Mouse (Mus musculus): ENCODE data around the gene Setd6. TPM values are rescaled to one million over a fixed set of nuclear protein-coding genes. Genes with fewer than 3 reads are reported as not detected.

Setd6 gene
- polyA plus RNA-seq, 1 experiment from 2014 or later: 19.9 TPM

GRCm38 (mm10) chr8:95700282-95700681 lies 15.4 kb upstream of the Setd6 start:
- WGBS: 63% methylated on average over 9 of the region's 9 CpGs
- DNase-seq (peak; percentile 21), ATAC-seq (ENCODE audit: insufficient read depth) (no peak)
- Histone ChIP-seq H3K4me1 (ENCODE audit: insufficient read depth) (no peaks in the 10 kb centered on the region), H3K27ac (ENCODE audit: low read depth) (no peak overlapping the region), H3K9me3 (ENCODE audit: low read depth, low read length) (no peaks in the 10 kb centered on the region), H3K27me3 (ENCODE audit: insufficient read depth, low read length) (peaks cover 7% of the 10 kb centered on the region), H3K36me3 (ENCODE audit: insufficient read depth) (no peaks in the 10 kb centered on the region), H3K4me3 (ENCODE audit: low read depth, low read length) (no peak overlapping the region), H3K9ac (no peak overlapping the region), H3K4me2 (no peak overlapping the region)
- TF ChIP-seq CTCF (IDR thresholded peaks at IDR 0.05; ENCODE audit: low read depth): no peak

DNA sequence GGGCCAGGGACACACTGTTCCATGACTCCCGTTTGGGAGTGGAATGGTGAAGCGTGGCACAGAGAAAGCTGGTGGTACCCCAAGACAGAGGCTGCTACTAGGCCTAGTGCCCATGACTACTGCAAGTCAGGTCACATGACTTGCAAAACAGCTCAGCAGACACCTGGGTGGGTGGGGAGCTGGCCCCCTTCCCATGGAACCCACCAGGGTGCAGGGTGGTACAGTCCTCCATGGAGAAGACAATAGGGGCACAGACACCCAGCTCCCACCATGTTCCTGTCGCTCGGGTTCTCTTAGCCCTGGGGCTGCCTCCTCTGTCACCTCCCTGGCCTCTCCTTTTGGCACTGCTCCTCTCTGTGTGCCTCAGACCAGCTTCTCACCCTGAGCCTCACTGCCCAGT lies 13.9 kb upstream of the Setd6 start:
- ATAC-seq (ENCODE audit: insufficient read depth) (no peak), DNase-seq (no peak)
- Histone ChIP-seq H3K4me2 (no peak overlapping the region; the same call in 1 of the 2 replicates), H3K27ac (ENCODE audit: low read depth) (no peak overlapping the region), H3K4me1 (ENCODE audit: insufficient read depth) (no peaks in the 10 kb centered on the region), H3K4me3 (ENCODE audit: low read depth, low read length) (no peak overlapping the region), H3K36me3 (ENCODE audit: insufficient read depth) (no peaks in the 10 kb centered on the region), H3K9me3 (ENCODE audit: low read depth, low read length) (no peaks in the 10 kb centered on the region), H3K27me3 (ENCODE audit: insufficient read depth, low read length) (peaks cover 4% of the 10 kb centered on the region; the same call in 1 of the 2 replicates), H3K9ac (no peak overlapping the region)
- no peak for TF ChIP-seq CTCF (IDR thresholded peaks at IDR 0.05; ENCODE audit: low read depth)
- 67% methylated on average over 4 of the region's 4 CpGs for WGBS

DNA sequence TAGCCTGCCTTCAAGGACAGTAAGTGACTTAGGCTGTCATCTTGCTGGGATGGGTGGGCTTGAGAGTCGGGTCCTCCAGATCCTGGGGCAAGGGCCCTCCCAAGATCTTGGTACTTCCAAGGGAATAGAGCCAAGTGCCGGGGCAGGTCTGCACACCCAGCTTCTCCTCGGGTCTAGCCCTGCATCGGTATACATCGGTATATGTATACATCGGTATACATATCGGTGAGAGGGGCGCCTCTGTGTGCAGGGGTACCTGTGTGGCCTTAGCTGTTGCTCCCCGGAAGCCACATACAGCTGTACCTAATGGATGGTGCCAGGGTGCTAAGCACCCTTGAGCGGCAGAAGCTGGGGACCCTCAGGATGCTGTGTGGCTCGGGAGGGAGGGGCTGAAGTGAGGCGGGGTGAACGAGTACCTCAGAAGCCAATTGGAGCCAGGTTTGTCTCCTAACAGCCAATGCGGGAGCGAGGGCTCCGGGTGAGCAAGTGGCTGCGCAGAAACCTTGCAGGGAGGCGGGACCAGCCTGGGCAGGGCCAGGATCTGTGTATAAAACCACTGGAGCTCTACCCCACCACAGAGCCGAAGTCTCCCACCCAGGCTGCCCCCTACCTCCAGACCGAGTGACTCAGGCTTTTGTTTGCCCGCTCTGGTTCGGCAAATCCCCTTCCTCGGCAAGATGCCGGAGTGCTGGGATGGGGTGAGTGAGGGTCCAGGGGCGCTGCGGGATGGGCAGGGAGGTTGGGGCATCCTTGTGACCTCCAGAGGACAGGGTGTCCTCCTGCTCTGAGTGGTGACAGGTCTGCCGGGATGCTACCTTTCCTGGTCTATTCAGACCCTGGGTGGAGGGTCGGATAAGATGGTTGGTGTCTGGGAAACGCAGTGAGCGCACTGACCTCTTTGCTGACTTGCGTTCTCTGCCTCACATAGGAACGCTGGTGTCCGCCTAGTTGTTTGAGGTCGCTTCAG lies 12.9 kb upstream of the Setd6 start:
- no peaks in the 10 kb centered on the region; the same call in 1 of the 2 replicates for H3K27me3 ChIP-seq (ENCODE audit: insufficient read depth, low read length)
- ATAC-seq (ENCODE audit: insufficient read depth) (peak; percentile 95), DNase-seq (peak; percentile 93)
- peak overlapping the region; percentile 52 for H3K4me3 ChIP-seq (ENCODE audit: low read depth, low read length)
- no peaks in the 10 kb centered on the region for H3K36me3 ChIP-seq (ENCODE audit: insufficient read depth)
- H3K27ac ChIP-seq (ENCODE audit: low read depth): no peak overlapping the region
- peak overlapping the region; percentile 51 for H3K9ac ChIP-seq
- H3K9me3 ChIP-seq (ENCODE audit: low read depth, low read length): no peaks in the 10 kb centered on the region
- 2% methylated on average over 34 of the region's 34 CpGs for WGBS
- H3K4me1 ChIP-seq (ENCODE audit: insufficient read depth): no peaks in the 10 kb centered on the region
- H3K4me2 ChIP-seq: peak overlapping the region; percentile 97
- TF ChIP-seq CTCF (IDR thresholded peaks at IDR 0.05; ENCODE audit: low read depth): no peak

DNA sequence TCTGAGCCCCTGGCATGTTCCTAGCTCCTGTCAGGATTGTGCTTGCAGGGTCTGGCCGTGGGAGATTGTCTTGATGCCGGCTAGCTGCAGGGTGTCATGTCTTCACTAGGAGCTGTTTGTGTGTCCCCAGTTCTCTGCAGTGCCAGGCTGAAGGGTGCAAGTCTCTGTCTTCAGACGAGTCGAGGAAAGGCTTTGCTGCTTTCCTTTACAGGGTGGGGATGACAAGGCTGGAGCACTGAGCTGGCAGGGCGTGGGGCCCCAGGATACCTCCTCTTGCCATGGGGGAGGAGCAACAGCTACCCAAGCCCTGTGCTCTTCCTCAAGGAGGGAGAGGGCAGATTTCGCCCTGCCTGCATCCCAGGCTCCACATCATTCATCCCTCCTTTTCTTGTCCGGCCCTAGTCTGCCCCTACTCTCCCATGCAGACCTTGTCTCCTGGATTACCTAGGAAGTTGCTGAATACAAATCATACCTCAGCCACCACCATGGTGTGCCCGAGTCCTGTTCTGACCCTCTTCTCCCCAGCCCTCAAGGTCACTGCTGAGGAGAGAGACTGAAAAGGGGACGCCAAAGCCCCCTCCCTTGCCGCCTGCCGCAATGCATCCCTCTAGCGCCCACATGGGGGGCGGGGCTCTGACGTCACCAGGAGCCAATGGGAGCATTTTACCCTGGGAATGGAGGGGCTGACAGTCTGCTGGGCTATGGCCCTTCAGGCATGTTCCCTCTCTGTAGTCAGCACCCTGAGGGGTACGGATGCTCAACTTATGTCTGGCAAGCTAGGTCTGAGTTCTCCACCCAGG lies 12.0 kb upstream of the Setd6 start:
- Histone ChIP-seq H3K36me3 (ENCODE audit: insufficient read depth) (no peaks in the 10 kb centered on the region), H3K4me3 (ENCODE audit: low read depth, low read length) (peak overlapping the region; percentile 52), H3K27me3 (ENCODE audit: insufficient read depth, low read length) (no peaks in the 10 kb centered on the region; the same call in 1 of the 2 replicates), H3K27ac (ENCODE audit: low read depth) (no peak overlapping the region), H3K9me3 (ENCODE audit: low read depth, low read length) (no peaks in the 10 kb centered on the region), H3K9ac (peak overlapping the region; percentile 51), H3K4me2 (peak overlapping the region; percentile 97), H3K4me1 (ENCODE audit: insufficient read depth) (no peaks in the 10 kb centered on the region)
- WGBS: 3% methylated on average over 15 of the region's 15 CpGs
- DNase-seq (peak; percentile 75), ATAC-seq (ENCODE audit: insufficient read depth) (peak; percentile 16)
- no peak for TF ChIP-seq CTCF (IDR thresholded peaks at IDR 0.05; ENCODE audit: low read depth)

DNA sequence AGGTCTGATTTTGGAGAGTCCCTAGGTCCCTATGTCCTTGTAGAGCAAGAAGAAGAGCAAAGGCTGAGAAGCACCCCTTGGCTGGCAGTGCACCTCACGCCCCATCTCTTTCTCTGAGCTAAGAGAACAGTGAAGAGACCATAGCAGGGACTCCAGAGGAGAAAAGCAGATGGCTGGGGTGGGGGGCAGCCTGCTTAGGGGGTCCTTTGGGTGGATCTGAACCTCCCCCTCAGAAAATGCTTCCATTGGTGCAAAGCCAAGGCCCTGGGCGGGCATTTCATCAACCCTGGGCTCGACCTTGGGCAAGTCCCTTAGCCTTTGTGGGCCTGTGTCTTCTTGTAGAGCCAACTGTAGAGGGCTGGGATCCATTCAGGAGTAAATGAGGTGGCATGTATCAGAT lies 11.1 kb upstream of the Setd6 start:
- WGBS: 90% methylated on average over 3 of the region's 3 CpGs
- ATAC-seq (ENCODE audit: insufficient read depth) (no peak), DNase-seq (no peak)
- H3K36me3 ChIP-seq (ENCODE audit: insufficient read depth): no peaks in the 10 kb centered on the region
- H3K4me1 ChIP-seq (ENCODE audit: insufficient read depth): no peaks in the 10 kb centered on the region
- no peaks in the 10 kb centered on the region for H3K9me3 ChIP-seq (ENCODE audit: low read depth, low read length)
- peak overlapping the region; percentile 97; the same call in 1 of the 2 replicates for H3K4me2 ChIP-seq
- no peak overlapping the region for H3K4me3 ChIP-seq (ENCODE audit: low read depth, low read length)
- no peak overlapping the region for H3K27ac ChIP-seq (ENCODE audit: low read depth)
- H3K27me3 ChIP-seq (ENCODE audit: insufficient read depth, low read length): no peaks in the 10 kb centered on the region; the same call in 1 of the 2 replicates
- TF ChIP-seq CTCF (IDR thresholded peaks at IDR 0.05; ENCODE audit: low read depth): no peak
- no peak overlapping the region for H3K9ac ChIP-seq

- DNase-seq: no peak
- ATAC-seq (ENCODE audit: insufficient read depth): no peak
- H3K36me3 ChIP-seq (ENCODE audit: insufficient read depth): no peaks in the 10 kb centered on the region
- no peak overlapping the region for H3K4me3 ChIP-seq (ENCODE audit: low read depth, low read length)
- WGBS: 85% methylated on average over 7 of the region's 7 CpGs
- no peak overlapping the region for H3K4me2 ChIP-seq
- TF ChIP-seq CTCF (IDR thresholded peaks at IDR 0.05; ENCODE audit: low read depth): no peak
- H3K4me1 ChIP-seq (ENCODE audit: insufficient read depth): no peaks in the 10 kb centered on the region
- H3K27ac ChIP-seq (ENCODE audit: low read depth): no peak overlapping the region
- H3K9ac ChIP-seq: no peak overlapping the region
- no peaks in the 10 kb centered on the region for H3K9me3 ChIP-seq (ENCODE audit: low read depth, low read length)
- no peaks in the 10 kb centered on the region for H3K27me3 ChIP-seq (ENCODE audit: insufficient read depth, low read length)
These were observed 6.1 kb upstream of the Setd6 start for GRCm38 (mm10) chr8:95709579-95709978.

- peak overlapping the region; percentile 56 for H3K27ac ChIP-seq (ENCODE audit: low read depth)
- 0 out of 2 replicates have a peak, but pooled peaks cover 4% of the 10 kb centered on the region for H3K4me1 ChIP-seq (ENCODE audit: insufficient read depth)
- TF ChIP-seq CTCF (IDR thresholded peaks at IDR 0.05; ENCODE audit: low read depth): no peak
- 54% methylated on average over 3 of the region's 3 CpGs for WGBS
- H3K27me3 ChIP-seq (ENCODE audit: insufficient read depth, low read length): no peaks in the 10 kb centered on the region
- DNase-seq: peak; percentile 47
- H3K36me3 ChIP-seq (ENCODE audit: insufficient read depth): no peaks in the 10 kb centered on the region
- peak; percentile 57 for ATAC-seq (ENCODE audit: insufficient read depth)
- no peak overlapping the region for H3K4me2 ChIP-seq
- no peak overlapping the region for H3K9ac ChIP-seq
- H3K9me3 ChIP-seq (ENCODE audit: low read depth, low read length): no peaks in the 10 kb centered on the region
- H3K4me3 ChIP-seq (ENCODE audit: low read depth, low read length): no peak overlapping the region
These were observed 4.7 kb upstream of the Setd6 start for GRCm38 (mm10) chr8:95711029-95711428.

All from lung, embryonic 14.5 days (tissue).